25 mouse cellular contexts compared by ENCODE assay signal in genomic region chr12:105001317-105001716, GRCm38 (mm10). TPM values are rescaled to one million over a fixed set of nuclear protein-coding genes. Genes with fewer than 3 reads are reported as not detected.
A peak's percentile ranks its signal among the peaks of the same experiment; 100 is the strongest.
DNase-seq lines count a peak whose midpoint lies in the region; ATAC-seq and TF ChIP-seq lines count a peak whose summit lies in the region.
"Had no signal": no experiment of that assay in that cellular context is flagged by ENCODE, and none has a peak within 500 bp of the region (broad histone marks: within the 10 kb centered on the region; RNA-seq: fewer than 3 reads in every experiment).

No protein-coding gene starts in this region.

- no peak for TF ChIP-seq POLR2A in myocyte (IDR thresholded peaks at IDR 0.05; ENCODE audit: insufficient read length, low read depth)

- peaks cover 76% of the 10 kb centered on the region for H3K79me2 ChIP-seq in myocyte (ENCODE audit: control insufficient read depth, insufficient read depth)

- no peak overlapping the region for H3K4me2 ChIP-seq in heart, postnatal 0 days (ENCODE audit: low read depth, low read length)
- H3K4me2 ChIP-seq in liver, embryonic 13.5 days = no peak overlapping the region
- H3K4me2 ChIP-seq in myocyte (ENCODE audit: low read depth) = peak overlapping the region; percentile 87
- H3K4me2 ChIP-seq: embryonic facial prominence, embryonic 15.5 days; forebrain, embryonic 13.5 days; heart, embryonic 12.5 days; hindbrain, embryonic 15.5 days; limb, embryonic 15.5 days; lung, embryonic 15.5 days had no signal

- DNase-seq in heart, postnatal 0 days (ENCODE audit: low spot score) = no peak
- no peak for DNase-seq in heart, adult 9 months (ENCODE audit: low spot score in 2 of 2)
- DNase-seq in liver, embryonic 13.5 days = no peak
- DNase-seq in cerebellum, adult 18-20 months = no peak
- no peak for DNase-seq in adrenal gland, postnatal 4 days (ENCODE audit: low spot score in 2 of 2)
- DNase-seq: cerebellum, adult 11-12 months; cerebellum, postnatal 10 days; gastrocnemius, postnatal 25 days; layer of hippocampus, postnatal 36 days; midbrain, embryonic 14.5 days; right cerebral cortex, postnatal 25 days; thymus, adult 2 months; thymus, postnatal 36 days had no signal

- TF ChIP-seq CTCF in heart, postnatal 0 days (IDR thresholded peaks at IDR 0.05; ENCODE audit: low read depth) = no peak

- no peak overlapping the region for H3K9ac ChIP-seq in heart, postnatal 0 days (replicated peaks; ENCODE audit: low read depth, low read length)
- H3K9ac ChIP-seq in liver, embryonic 13.5 days = 0 out of 2 replicates have a peak overlapping the region, but pooled peaks have one; percentile 11
- H3K9ac ChIP-seq: embryonic facial prominence, embryonic 15.5 days; forebrain, embryonic 13.5 days; heart, embryonic 12.5 days; hindbrain, embryonic 15.5 days; limb, embryonic 15.5 days; lung, embryonic 15.5 days had no signal

- WGBS in heart, postnatal 0 days = 76% methylated on average over 9 of the region's 9 CpGs
- WGBS in liver, embryonic 13.5 days (ENCODE audit: insufficient replicate concordance) = 44% methylated on average over 9 of the region's 9 CpGs

- H3K9me3 ChIP-seq in heart, postnatal 0 days (replicated peaks; ENCODE audit: control insufficient read depth, low read length) = no peaks in the 10 kb centered on the region
- H3K9me3 ChIP-seq in megakaryocyte, embryonic 14.5 days = no peaks in the 10 kb centered on the region
- H3K9me3 ChIP-seq in liver, embryonic 13.5 days (replicated peaks) = no peaks in the 10 kb centered on the region
- H3K9me3 ChIP-seq: embryonic facial prominence, embryonic 10.5 days; embryonic facial prominence, embryonic 15.5 days; forebrain, embryonic 13.5 days; heart, embryonic 12.5 days; hindbrain, embryonic 10.5 days; hindbrain, embryonic 15.5 days; limb, embryonic 10.5 days; limb, embryonic 15.5 days; lung, embryonic 15.5 days had no signal

- no peak for ATAC-seq in heart, postnatal 0 days (ENCODE audit: insufficient read depth, low read depth)
- no peak for ATAC-seq in megakaryocyte, adult 5-6 weeks (ENCODE audit: poor library complexity, severe bottlenecking)
- ATAC-seq in liver, embryonic 13.5 days (ENCODE audit: low read depth) = no peak
- ATAC-seq: forebrain, embryonic 13.5 days had no signal

- H3K4me3 ChIP-seq in heart, postnatal 0 days (ENCODE audit: low read depth, low read length) = no peak overlapping the region
- peak overlapping the region; percentile 81 for H3K4me3 ChIP-seq in megakaryocyte, embryonic 14.5 days (replicated peaks)
- H3K4me3 ChIP-seq in liver, embryonic 13.5 days (replicated peaks) = no peak overlapping the region
- H3K4me3 ChIP-seq in myocyte = no peak overlapping the region
- H3K4me3 ChIP-seq: embryonic facial prominence, embryonic 10.5 days; embryonic facial prominence, embryonic 15.5 days; forebrain, embryonic 13.5 days; heart, embryonic 12.5 days; hindbrain, embryonic 10.5 days; hindbrain, embryonic 15.5 days; limb, embryonic 10.5 days; limb, embryonic 15.5 days; lung, embryonic 15.5 days had no signal

- H3K4me1 ChIP-seq in heart, postnatal 0 days (ENCODE audit: control insufficient read depth, insufficient read depth) = peaks cover 23% of the 10 kb centered on the region; the same call in 1 of the 2 replicates
- peaks cover 100% of the 10 kb centered on the region for H3K4me1 ChIP-seq in megakaryocyte, embryonic 14.5 days
- peaks cover 100% of the 10 kb centered on the region for H3K4me1 ChIP-seq in liver, embryonic 13.5 days (replicated peaks)
- H3K4me1 ChIP-seq: hindbrain, embryonic 15.5 days had no signal

- no peak for TF ChIP-seq EP300 in heart, postnatal 0 days (IDR thresholded peaks at IDR 0.05; ENCODE audit: low read depth)

- H3K27ac ChIP-seq in heart, postnatal 0 days (ENCODE audit: low read depth) = 0 out of 2 replicates have a peak overlapping the region, but pooled peaks have one; percentile 9
- peak overlapping the region; percentile 47 for H3K27ac ChIP-seq in liver, embryonic 13.5 days
- H3K27ac ChIP-seq: embryonic facial prominence, embryonic 10.5 days; embryonic facial prominence, embryonic 15.5 days; forebrain, embryonic 13.5 days; hindbrain, embryonic 10.5 days; hindbrain, embryonic 15.5 days; limb, embryonic 10.5 days; limb, embryonic 15.5 days; lung, embryonic 15.5 days had no signal

- H3K36me3 ChIP-seq in heart, postnatal 0 days (replicated peaks; ENCODE audit: control insufficient read depth, insufficient read depth, low read length) = no peaks in the 10 kb centered on the region
- H3K36me3 ChIP-seq in megakaryocyte, embryonic 14.5 days (replicated peaks; ENCODE audit: low read length) = peaks cover 65% of the 10 kb centered on the region
- H3K36me3 ChIP-seq in liver, embryonic 13.5 days = 0 out of 2 replicates have a peak, but pooled peaks cover 2% of the 10 kb centered on the region
- H3K36me3 ChIP-seq in myocyte (ENCODE audit: control insufficient read depth, insufficient read depth) = no peaks in the 10 kb centered on the region
- H3K36me3 ChIP-seq: embryonic facial prominence, embryonic 10.5 days; embryonic facial prominence, embryonic 15.5 days; heart, embryonic 12.5 days; hindbrain, embryonic 10.5 days; hindbrain, embryonic 15.5 days; limb, embryonic 10.5 days; limb, embryonic 15.5 days; lung, embryonic 15.5 days had no signal

- H3ac ChIP-seq in myocyte (ENCODE audit: control insufficient read depth, insufficient read length) = no peak overlapping the region

- H3K27me3 ChIP-seq in heart, postnatal 0 days (ENCODE audit: control insufficient read depth, insufficient read depth, low read length) = no peaks in the 10 kb centered on the region
- H3K27me3 ChIP-seq in megakaryocyte, embryonic 14.5 days (replicated peaks) = peaks cover 6% of the 10 kb centered on the region
- no peaks in the 10 kb centered on the region for H3K27me3 ChIP-seq in liver, embryonic 13.5 days
- H3K27me3 ChIP-seq in myocyte (ENCODE audit: control insufficient read depth, insufficient read depth, insufficient read length) = no peaks in the 10 kb centered on the region
- H3K27me3 ChIP-seq: embryonic facial prominence, embryonic 15.5 days; limb, embryonic 15.5 days had no signal

TF ChIP-seq in myocyte, 11 proteins besides CTCF, POLR2A, EP300 and RAD21:
- TF ChIP-seq USF1 (IDR thresholded peaks at IDR 0.05; ENCODE audit: low read depth) = no peak
- no peak for TF ChIP-seq MYOG (IDR thresholded peaks at IDR 0.05; ENCODE audit: control insufficient read depth in 1 of 3, insufficient read depth in 1 of 3, insufficient read length in 2 of 3, low read depth in 2 of 3)
- no peak for TF ChIP-seq MAX (IDR thresholded peaks at IDR 0.05; ENCODE audit: low read depth)
- TF ChIP-seq TCF12 (IDR thresholded peaks at IDR 0.05; ENCODE audit: insufficient read depth, poor library complexity, severe bottlenecking) = no peak
- TF ChIP-seq E2F4 (IDR thresholded peaks at IDR 0.05; ENCODE audit: insufficient read depth) = no peak
- TF ChIP-seq SRF (IDR thresholded peaks at IDR 0.05; ENCODE audit: control insufficient read depth, insufficient read length, low read depth) = no peak
- TF ChIP-seq POLR2AphosphoS2 (IDR thresholded peaks at IDR 0.05; ENCODE audit: insufficient read length, low read depth) = no peak
- TF ChIP-seq REST (IDR thresholded peaks at IDR 0.05; ENCODE audit: insufficient read depth, insufficient read length) = no peak
- no peak for TF ChIP-seq CEBPB (IDR thresholded peaks at IDR 0.05; ENCODE audit: insufficient read depth, poor library complexity, severe bottlenecking)

RNA-seq across cellular contexts. Expression of gene Syne3, which starts 8.3 kb away (rescaled TPM):
- total RNA-seq in heart, postnatal 0 days (2014; rRNA removed; ENCODE audit: low replicate concordance) = 5.0 TPM in 2 replicates
- polyA plus RNA-seq in heart, postnatal 0 days (2015; fragmentation: Nextera tagmentation; extraction: Ambion mirVana) = 1.8 TPM in 2 replicates
- polyA plus RNA-seq in megakaryocyte, embryonic 14.5 days (2012; ENCODE audit: insufficient read depth, low replicate concordance) = 4.2 and 6.8 TPM in 2 replicates
- 14.1 and 17.8 TPM in 2 replicates for total RNA-seq in megakaryocyte, adult 5-6 weeks (2015)
- 26.9 and 28.4 TPM in 2 replicates for total RNA-seq in megakaryocyte, adult 5-6 weeks (2017)
- 2.0 TPM in 2 replicates for polyA plus RNA-seq in liver, embryonic 13.5 days (2015; fragmentation: Nextera tagmentation; extraction: Ambion mirVana)
- 11.6 TPM for polyA plus RNA-seq in myocyte (2012; fragmentation: generic; extraction: Trizol)
- 10 to 100 TPM; 11.3 to 11.7 TPM for total RNA-seq in adrenal gland, postnatal 4 days (2021)

RNA-seq across cellular contexts. Expression of gene Glrx5, which starts 31.2 kb away (rescaled TPM):
- 44.7 and 87.7 TPM in 2 replicates for total RNA-seq in heart, postnatal 0 days (2014; rRNA removed; ENCODE audit: low replicate concordance)
- 210 and 217 TPM in 2 replicates for polyA plus RNA-seq in heart, postnatal 0 days (2015; fragmentation: Nextera tagmentation; extraction: Ambion mirVana)
- polyA plus RNA-seq in megakaryocyte, embryonic 14.5 days (2012; ENCODE audit: insufficient read depth, low replicate concordance) = 46.1 and 131 TPM in 2 replicates
- 24.8 and 35.1 TPM in 2 replicates for total RNA-seq in megakaryocyte, adult 5-6 weeks (2015)
- 10.0 and 10.7 TPM in 2 replicates for total RNA-seq in megakaryocyte, adult 5-6 weeks (2017)
- polyA plus RNA-seq in liver, embryonic 13.5 days (2015; fragmentation: Nextera tagmentation; extraction: Ambion mirVana) = 591 and 653 TPM in 2 replicates
- 52.4 TPM for polyA plus RNA-seq in myocyte (2012; fragmentation: generic; extraction: Trizol)
- total RNA-seq in adrenal gland, postnatal 4 days (2021) = 100 to 1,000 TPM; 134 to 139 TPM
